Mouse (Mus musculus) neural tube, embryonic 10.5 days (tissue): ENCODE results near the gene Shkbp1.

Experiments used
- DNase-seq: peaks from one replicate; pipeline ENCODE4 v3.0.0-alpha.2; 2017; ENCODE audit warnings: low spot score; ENCODE audit errors: extremely low spot score

The Shkbp1 gene

GRCm38 (mm10) chr7:27334405-27334911 is 21.4 kb downstream of the Shkbp1 start:
- DNase-seq = peak; percentile 46

DNA sequence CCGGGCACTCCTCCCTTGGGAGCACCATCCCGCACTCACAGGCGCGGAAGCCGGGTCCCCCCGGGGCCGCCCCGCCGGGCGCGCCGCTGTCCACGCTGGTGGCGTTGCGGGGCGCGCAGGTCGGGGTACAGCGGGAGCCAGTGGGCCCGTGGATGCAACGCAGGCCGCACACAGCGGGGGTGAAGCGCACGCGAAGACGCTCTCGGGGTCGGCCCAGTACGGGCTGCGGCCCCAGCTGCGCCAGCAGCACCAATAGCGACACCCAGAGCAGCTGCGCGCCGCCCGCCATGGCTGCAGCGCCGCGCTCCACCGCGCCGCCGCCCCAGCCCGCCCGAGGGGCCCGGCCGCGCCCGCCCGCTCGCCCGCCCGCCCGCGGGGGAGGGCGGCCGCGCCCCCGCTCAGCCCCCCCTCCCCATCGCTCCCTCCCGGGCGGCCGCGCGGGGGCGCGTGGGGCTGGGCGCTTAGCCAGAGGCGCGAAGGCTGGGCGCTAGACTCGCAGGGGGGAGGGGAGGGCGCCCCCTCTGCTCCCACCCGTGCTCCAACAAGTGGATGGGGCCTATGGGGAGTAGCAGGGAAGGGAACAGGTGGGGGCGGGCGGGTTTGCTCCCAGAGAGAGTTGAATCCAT is 22.4 kb downstream of the Shkbp1 start:
- no peak for DNase-seq

GRCm38 (mm10) chr7:27332353-27333199 is 23.2 kb downstream of the Shkbp1 start:
- peak; percentile 79 for DNase-seq

DNA sequence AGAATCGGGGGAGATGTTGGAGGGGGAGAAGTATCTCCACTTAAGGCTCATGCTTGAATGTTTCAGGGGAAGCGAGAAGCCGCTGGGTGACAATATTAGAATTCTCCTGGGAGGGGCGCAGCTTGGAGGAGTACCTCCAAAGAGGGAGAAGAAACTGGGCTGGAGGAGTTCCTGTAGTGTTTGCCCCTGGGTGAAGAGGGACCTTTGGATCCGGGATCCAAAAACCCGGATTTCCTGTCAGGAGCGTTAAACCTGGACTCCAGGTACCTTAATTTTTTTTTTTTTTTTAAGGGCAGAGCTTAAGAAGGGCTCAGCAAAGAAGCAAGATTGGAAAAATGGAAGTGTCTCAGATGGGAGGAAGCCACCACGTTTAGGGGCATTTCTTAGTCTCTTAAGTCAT is 24.0 kb downstream of the Shkbp1 start:
- DNase-seq = no peak

- DNase-seq = no peak
Measured at GRCm38 (mm10) chr7:27331541-27331851, 24.3 kb downstream of the Shkbp1 start.

DNA sequence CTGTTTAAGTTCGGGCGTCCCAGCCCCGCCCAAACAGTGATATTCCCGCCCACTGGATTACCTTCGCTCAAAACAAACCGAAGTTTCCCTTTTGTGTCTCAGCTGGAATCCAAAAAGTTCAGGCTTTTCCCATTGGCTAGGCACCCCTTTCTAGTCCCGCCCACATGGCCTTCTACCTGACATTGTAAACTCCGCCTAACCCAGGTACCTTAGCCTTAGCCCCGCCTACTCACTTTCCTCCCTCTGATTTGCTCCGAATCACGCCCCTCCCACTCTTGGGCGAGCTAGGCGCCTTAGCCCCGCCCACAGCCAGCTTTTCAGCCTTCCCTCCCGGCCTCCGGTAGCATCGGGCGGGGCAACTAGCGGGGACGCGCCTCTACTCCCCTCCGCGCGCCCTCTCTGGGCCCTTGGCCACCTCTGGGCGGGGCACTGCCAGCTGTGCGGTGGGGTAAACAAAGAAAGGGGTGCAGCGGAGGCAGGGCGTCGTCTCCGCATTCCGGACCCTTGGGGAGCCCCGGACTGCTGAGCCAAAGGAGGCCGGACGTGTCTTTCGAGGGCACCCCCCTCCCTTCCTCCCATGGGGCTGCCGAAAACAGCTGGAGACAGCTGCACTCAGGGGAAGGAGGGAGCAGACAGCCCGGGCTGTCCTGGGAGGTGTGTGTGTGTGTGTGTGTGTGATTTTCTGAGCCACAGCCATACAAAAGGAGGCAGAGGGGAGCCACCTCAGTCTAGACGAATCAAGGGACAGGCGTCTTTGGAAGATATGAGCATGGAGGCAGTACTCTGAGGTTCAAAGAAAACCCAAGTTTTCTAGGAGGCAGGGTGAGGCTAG is 24.9 kb downstream of the Shkbp1 start:
- DNase-seq = peak; percentile 76

- no peak for DNase-seq
Measured at GRCm38 (mm10) chr7:27329981-27330380, 25.8 kb downstream of the Shkbp1 start.

- peak; percentile 82 for DNase-seq
Measured at GRCm38 (mm10) chr7:27329326-27329947, 26.4 kb downstream of the Shkbp1 start.

GRCm38 (mm10) chr7:27328648-27329047 is 27.2 kb downstream of the Shkbp1 start:
- DNase-seq = no peak

DNA sequence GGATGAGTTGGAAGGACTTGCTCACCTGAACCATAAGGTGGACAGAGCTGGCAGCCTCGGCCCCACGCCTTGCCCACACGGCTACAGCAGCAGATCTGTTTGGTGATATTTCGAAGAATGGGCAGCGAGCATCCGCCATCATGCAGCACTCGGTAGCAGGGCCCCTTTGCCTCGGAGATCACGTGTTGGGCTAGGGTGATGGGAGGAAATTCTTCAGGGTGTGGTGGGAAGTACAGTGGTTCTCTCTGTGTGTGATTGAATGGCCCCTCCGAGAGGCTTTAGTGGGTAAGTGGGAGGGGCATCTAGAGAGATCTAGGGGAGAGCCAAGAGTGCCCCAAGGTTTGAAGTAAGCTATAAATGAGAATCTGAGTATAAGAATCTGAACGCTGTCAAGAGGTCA is 27.7 kb downstream of the Shkbp1 start:
- DNase-seq = no peak

DNA sequence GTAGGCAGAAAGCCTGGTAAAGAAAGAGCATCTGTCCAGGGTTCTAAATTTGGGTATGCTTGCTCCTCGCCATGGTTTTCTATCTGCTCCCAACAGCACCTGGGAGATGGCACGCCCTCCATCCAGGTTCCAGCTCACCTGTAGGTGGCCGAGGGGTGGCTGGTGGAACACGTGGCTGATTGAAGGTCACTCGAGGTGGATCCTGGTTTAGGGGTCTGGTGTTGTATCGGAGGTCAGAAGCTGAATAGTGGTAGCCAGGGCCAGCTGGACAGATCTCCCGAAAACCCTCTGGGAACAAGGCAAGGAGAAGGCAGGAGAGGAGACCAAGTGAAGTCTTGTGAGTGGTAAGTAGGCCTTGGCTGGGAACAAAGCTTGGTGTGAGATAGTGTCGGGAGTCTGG is 28.3 kb downstream of the Shkbp1 start:
- no peak for DNase-seq

GRCm38 (mm10) chr7:27326101-27326880 is 29.5 kb downstream of the Shkbp1 start:
- no peak for DNase-seq

GRCm38 (mm10) chr7:27325697-27326096 is 30.1 kb downstream of the Shkbp1 start:
- peak; percentile 56 for DNase-seq

DNA sequence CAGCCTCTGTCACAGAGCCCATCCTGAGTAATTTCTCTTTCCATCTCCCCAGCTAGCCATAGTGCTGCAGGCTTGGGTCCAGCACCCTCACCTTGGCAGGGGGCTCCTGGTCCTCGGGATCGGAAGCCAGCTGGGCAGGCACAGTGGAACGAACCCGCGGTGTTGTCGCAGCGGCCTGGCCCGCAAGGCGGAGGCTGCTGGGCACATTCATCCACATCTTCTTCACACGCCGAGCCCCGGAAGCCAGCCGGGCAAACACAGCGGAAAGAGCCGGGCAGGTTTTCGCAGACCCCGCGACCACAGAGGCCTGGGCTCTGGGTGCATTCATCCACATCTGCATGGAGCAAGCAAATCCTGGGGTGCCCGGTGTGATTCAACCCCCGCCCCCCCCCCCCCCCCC is 30.9 kb downstream of the Shkbp1 start:
- DNase-seq = no peak

DNA sequence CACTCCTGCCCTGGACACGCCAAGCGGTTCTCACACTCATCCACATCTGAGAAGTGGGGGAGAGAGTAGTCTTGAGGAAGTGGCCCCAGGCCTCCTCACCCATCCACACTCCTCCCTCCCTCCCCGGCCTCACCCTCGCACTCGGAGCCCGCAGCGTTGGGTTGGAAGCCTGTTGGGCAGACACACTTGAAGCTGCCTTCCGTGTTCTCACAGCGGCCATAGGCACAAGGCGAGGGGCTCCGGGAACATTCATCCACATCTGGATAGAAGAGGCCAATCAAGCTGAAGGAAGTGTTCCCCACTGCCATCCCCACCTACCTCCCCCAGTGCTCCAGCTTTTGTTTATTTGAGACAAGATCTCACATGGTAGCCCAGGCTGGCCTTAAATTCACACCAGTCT is 31.7 kb downstream of the Shkbp1 start:
- DNase-seq = no peak

DNA sequence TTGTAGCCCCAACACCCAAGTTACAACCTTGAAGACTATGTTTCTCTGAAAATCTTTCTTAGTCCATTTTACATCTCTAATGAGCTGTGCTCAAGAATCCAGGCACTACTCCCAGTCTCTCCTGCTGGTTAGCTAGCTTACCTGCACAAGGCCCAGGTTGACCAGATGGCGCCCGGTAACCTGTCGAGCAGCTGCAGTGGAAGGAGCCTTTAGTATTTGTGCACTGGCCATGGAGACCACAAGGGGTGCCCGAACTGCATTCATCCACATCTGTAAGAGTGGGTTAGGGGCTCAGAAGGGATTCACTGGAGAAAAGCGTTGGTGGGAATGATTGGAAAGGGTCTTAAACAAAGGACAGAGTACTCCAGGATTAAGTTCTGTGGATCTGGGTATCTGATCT is 32.8 kb downstream of the Shkbp1 start:
- DNase-seq = no peak

DNA sequence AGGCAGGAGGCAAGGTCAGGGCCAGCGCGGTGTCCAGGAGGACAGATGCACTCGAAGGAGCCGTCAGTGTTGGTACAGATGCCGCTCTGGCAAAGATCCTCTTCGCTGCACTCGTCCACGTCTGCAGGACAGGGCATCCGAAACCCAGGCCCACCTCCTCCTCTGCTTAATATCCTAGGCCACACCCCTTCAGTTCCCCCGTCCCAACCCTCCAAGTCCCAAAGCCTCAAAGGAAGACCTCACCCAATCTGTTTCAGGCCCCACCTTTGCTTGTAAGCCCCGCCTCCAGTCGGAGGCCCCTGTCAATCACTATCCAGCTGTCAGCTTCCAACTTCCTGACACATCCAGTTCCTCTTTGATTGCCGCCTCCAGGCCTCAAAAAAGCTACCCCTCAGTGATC is 33.5 kb downstream of the Shkbp1 start:
- no peak for DNase-seq

DNA sequence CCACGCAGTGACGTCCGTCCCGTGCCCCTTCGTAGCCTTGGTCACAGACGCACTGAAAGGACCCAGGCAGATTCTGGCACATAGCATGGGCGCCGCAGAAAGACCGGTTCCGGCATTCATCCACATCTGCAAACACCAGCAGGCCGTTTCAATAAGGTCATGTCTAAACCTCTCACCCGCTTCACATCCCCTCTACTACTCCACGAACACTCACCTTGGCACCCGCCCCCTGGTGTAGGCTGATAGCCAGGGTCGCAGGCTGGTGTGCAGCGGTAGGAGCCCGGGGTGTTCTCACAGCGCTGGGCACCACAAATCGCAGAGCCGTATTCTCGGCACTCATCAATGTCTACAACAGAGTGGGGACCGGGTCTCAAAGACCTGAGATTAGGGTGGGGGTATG is 36.4 kb downstream of the Shkbp1 start:
- DNase-seq = no peak

GRCm38 (mm10) chr7:27315958-27316357 is 39.9 kb downstream of the Shkbp1 start:
- no peak for DNase-seq

GRCm38 (mm10) chr7:27314393-27314792 is 41.4 kb downstream of the Shkbp1 start:
- DNase-seq = no peak
